Mouse (Mus musculus): ENCODE results near the gene Cc2d2a. TPM values are rescaled to one million over a fixed set of nuclear protein-coding genes. Genes with fewer than 3 reads are reported as not detected.

The Cc2d2a gene
- total RNA-seq, 2 experiments from 2014 or later, result 10.7 to 12.6 TPM

DNA sequence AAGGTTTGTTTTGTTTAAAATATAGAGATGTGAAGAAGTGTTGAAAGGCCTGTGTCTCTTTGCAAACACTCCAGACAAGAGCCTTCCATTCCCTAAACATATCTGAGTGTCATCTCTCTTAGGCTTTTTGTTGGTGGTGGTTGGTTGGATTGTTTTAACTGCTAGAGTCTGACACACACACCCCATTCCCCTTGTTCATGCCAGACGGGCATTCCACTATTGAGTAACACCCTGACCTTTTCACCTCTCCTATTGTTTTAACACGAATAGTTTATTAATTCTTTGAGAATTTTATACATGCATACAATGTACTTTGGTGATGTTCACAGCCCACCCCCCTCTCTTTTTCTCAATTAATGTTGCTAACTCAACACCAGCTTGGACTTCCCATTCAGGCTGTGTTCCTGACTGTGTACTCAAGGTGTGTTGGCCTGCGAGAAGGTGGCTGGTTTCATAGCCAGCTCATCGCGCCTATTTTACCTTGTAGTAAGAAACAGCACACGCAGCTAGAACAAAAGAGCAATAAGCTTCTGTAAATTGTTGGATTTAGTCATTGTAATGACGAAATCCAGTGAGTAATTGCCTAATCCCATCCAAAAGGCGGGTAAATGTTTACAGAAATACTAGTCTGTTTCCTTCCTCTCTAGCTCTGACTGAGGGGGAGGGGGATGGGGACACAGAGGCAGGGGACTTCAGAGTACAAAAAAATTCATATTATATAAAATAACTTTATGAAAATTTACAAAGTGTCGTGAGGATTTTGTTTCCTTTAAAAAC is 126.0 kb downstream of the Cc2d2a start:
- intact Hi-C loops (cut with DNase I), result loop anchor here (10.0 kb wide), 1 partner anchor 553 kb away; the partner anchor contains the start of gene Cpeb2
- DNase-seq, result no peak

Other genes starting within 250 kb of the Cc2d2a start
- gene C1qtnf7, start 146.8 kb upstream of the Cc2d2a start, total RNA-seq (2021), result 10 to 100 TPM in 1 of 2 experiments, 1 to 10 TPM in 1; 8.0 to 10.2 TPM
- gene Bst1, start 156.5 kb downstream of the Cc2d2a start, total RNA-seq (2021), result 1 to 10 TPM; 1.1 to 1.8 TPM
- 10 to 100 TPM; 31.3 to 34.2 TPM for gene Fbxl5, start 159.3 kb downstream of the Cc2d2a start, total RNA-seq (2021)
- gene Cd38, start 206.2 kb downstream of the Cc2d2a start, total RNA-seq (2021), result 10 to 100 TPM; 10.7 to 12.5 TPM

All from heart, postnatal 14 days (tissue).